ENCODE assay signal across 8 mouse cellular contexts in the genomic region with DNA sequence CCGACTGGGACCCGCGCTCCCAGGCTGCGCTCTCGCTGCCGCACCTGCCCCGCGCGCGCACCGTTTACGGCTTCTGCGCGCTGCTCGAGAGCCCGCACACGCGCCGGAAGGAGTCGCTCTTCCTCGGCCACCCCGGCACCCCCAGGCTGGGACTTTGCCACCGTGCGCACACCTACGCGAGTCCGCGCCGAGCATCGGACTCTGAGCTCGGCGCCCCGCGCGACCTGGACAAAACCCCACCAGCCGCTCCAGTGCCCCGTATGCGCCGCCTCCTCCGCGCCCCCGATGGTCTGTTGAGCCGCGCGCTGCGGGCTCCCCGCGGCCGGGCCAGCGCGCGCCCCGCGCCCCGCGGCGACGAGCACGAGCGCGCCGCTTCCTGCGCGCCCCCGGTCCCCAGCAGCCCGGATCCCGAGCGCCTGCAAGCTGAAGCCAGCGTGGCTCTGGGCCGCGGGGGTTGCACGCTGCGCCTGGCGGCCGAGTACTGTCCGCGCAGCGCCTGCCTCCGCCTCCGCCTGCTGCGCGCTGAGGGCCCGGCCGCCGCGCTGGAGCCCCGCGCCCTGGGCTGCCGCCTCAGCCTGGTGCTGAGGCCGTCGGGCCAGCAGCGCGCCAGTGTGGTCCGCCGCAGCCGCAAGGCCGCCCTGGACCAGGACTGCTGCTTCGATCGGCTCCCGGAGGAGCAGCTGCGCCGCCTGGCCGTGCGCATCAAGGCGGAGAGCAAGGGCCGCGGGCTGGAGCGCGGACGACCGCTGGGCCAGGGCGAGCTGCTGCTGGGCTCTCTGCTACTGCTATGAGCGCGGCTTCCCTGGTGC. TPM values are rescaled to one million over a fixed set of nuclear protein-coding genes. Genes with fewer than 3 reads are reported as not detected.
A peak's percentile ranks its signal among the peaks of the same experiment; 100 is the strongest.
DNase-seq lines count a peak whose midpoint lies in the region; ATAC-seq and TF ChIP-seq lines count a peak whose summit lies in the region.
"Not testable (repeated sequence)": the region's sequence is repeated elsewhere in the genome, so short reads cannot be mapped to it uniquely, and the experiment has no call there.

No protein-coding gene starts in this region.

- TF ChIP-seq CTCF in forebrain, postnatal 0 days (IDR thresholded peaks at IDR 0.05; ENCODE audit: low read depth) = peak; percentile 57
- not testable (repeated sequence) for TF ChIP-seq CTCF in heart, postnatal 0 days (IDR thresholded peaks at IDR 0.05; ENCODE audit: low read depth)

- H3K4me2 ChIP-seq in forebrain, postnatal 0 days (ENCODE audit: low read depth) = peak overlapping the region; percentile 83
- peak overlapping the region; percentile 95 for H3K4me2 ChIP-seq in heart, postnatal 0 days (ENCODE audit: low read depth, low read length)
- H3K4me2 ChIP-seq in midbrain, embryonic 15.5 days = peak overlapping the region; percentile 95
- peak overlapping the region; percentile 94 for H3K4me2 ChIP-seq in stomach, embryonic 15.5 days

- WGBS in forebrain, postnatal 0 days = 3% methylated on average over 86 of the region's 114 CpGs
- WGBS in heart, postnatal 0 days = 0% methylated on average over 68 of the region's 114 CpGs
- under 1% methylated on average over 99 of the region's 114 CpGs for WGBS in midbrain, embryonic 15.5 days
- under 1% methylated on average over 66 of the region's 114 CpGs for WGBS in stomach, embryonic 15.5 days

- peak; percentile 92 for ATAC-seq in forebrain, postnatal 0 days
- peak; percentile 82 for ATAC-seq in heart, postnatal 0 days (ENCODE audit: insufficient read depth, low read depth)
- ATAC-seq in midbrain, embryonic 15.5 days (replicated peaks) = peak; percentile 93
- ATAC-seq in stomach, embryonic 15.5 days (ENCODE audit: insufficient read depth, low FRiP score, low read depth) = peak; percentile 89

- peak overlapping the region; percentile 79 for H3K4me3 ChIP-seq in ES-E14 (ENCODE audit: insufficient read depth in 1 of 2, low read depth in 1 of 2, low read length in 2 of 2, poor library complexity in 1 of 2, severe bottlenecking in 1 of 2)
- peak overlapping the region; percentile 64 for H3K4me3 ChIP-seq in forebrain, postnatal 0 days (ENCODE audit: low read depth, low read length)
- peak overlapping the region; percentile 61 for H3K4me3 ChIP-seq in heart, postnatal 0 days (ENCODE audit: low read depth, low read length)
- H3K4me3 ChIP-seq in midbrain, embryonic 15.5 days = peak overlapping the region; percentile 86
- peak overlapping the region; percentile 62 for H3K4me3 ChIP-seq in stomach, embryonic 15.5 days (replicated peaks)

- in situ Hi-C loops in ES-E14 (cut with MboI; ENCODE audit: low sequenced_read_pairs in 2 of 2, unreplicated experiment in 2 of 2) = not testable (repeated sequence)

- H3K27ac ChIP-seq in ES-E14 (ENCODE audit: insufficient read depth, low read depth, low read length, poor library complexity, severe bottlenecking) = not testable (repeated sequence)
- H3K27ac ChIP-seq in forebrain, postnatal 0 days (ENCODE audit: low read depth, low read length) = peak overlapping the region; percentile 67
- H3K27ac ChIP-seq in heart, postnatal 0 days (ENCODE audit: low read depth) = peak overlapping the region; percentile 77
- H3K27ac ChIP-seq in midbrain, embryonic 15.5 days = peak overlapping the region; percentile 87
- H3K27ac ChIP-seq in stomach, embryonic 15.5 days = 0 out of 2 replicates have a peak overlapping the region, but pooled peaks have one; percentile 16

- H3K27me3 ChIP-seq in forebrain, postnatal 0 days (ENCODE audit: insufficient read depth, low read length) = not testable (repeated sequence)
- H3K27me3 ChIP-seq in heart, postnatal 0 days (ENCODE audit: control insufficient read depth, insufficient read depth, low read length) = peaks cover 15% of the 10 kb centered on the region; the same call in 1 of the 2 replicates
- H3K27me3 ChIP-seq in midbrain, embryonic 15.5 days (replicated peaks) = peaks cover 11% of the 10 kb centered on the region
- H3K27me3 ChIP-seq in stomach, embryonic 15.5 days (replicated peaks) = peaks cover 21% of the 10 kb centered on the region

- not testable (repeated sequence) for H3K4me1 ChIP-seq in ES-E14 (ENCODE audit: control insufficient read depth in 2 of 2, insufficient read depth in 2 of 2, low read length in 2 of 2, poor library complexity in 1 of 2); forebrain, postnatal 0 days (ENCODE audit: insufficient read depth); heart, postnatal 0 days (ENCODE audit: control insufficient read depth, insufficient read depth); stomach, embryonic 15.5 days
- H3K4me1 ChIP-seq in midbrain, embryonic 15.5 days = peaks cover 19% of the 10 kb centered on the region

- peak overlapping the region; percentile 78 for H3K9ac ChIP-seq in ES-E14 (ENCODE audit: insufficient read depth, low read depth, low read length, poor library complexity, severe bottlenecking)
- peak overlapping the region; percentile 71 for H3K9ac ChIP-seq in forebrain, postnatal 0 days
- H3K9ac ChIP-seq in heart, postnatal 0 days (replicated peaks; ENCODE audit: low read depth, low read length) = peak overlapping the region; percentile 67
- peak overlapping the region; percentile 69 for H3K9ac ChIP-seq in midbrain, embryonic 15.5 days
- H3K9ac ChIP-seq in stomach, embryonic 15.5 days = not testable (repeated sequence)

- TF ChIP-seq EP300 in heart, postnatal 0 days (IDR thresholded peaks at IDR 0.05; ENCODE audit: low read depth) = not testable (repeated sequence)

- H3K36me3 ChIP-seq in ES-E14 (ENCODE audit: control insufficient read depth, insufficient read depth, low read length, poor library complexity, severe bottlenecking); forebrain, postnatal 0 days (ENCODE audit: insufficient read depth); heart, postnatal 0 days (replicated peaks; ENCODE audit: control insufficient read depth, insufficient read depth, low read length); midbrain, embryonic 15.5 days (replicated peaks); stomach, embryonic 15.5 days: not testable (repeated sequence)

- DNase-seq in ES-E14 (ENCODE audit: low read depth, low spot score) = peak; percentile 51
- peak; percentile 82 for DNase-seq in cerebellum, adult 9-11 months
- peak; percentile 83 for DNase-seq in forebrain, postnatal 0 days
- DNase-seq in heart, postnatal 0 days (ENCODE audit: low spot score) = not testable (repeated sequence)
- DNase-seq in kidney, postnatal 14 days = peak; percentile 62
- peak; percentile 12 for DNase-seq in liver

- H3K9me3 ChIP-seq in ES-E14 (ENCODE audit: control insufficient read depth, insufficient read depth, low read depth, low read length); forebrain, postnatal 0 days (ENCODE audit: low read length); heart, postnatal 0 days (replicated peaks; ENCODE audit: control insufficient read depth, low read length); midbrain, embryonic 15.5 days; stomach, embryonic 15.5 days: not testable (repeated sequence)

RNA-seq across cellular contexts. Expression of a gene that starts 0.9 kb away (rescaled TPM):
- total RNA-seq in ES-E14 (2012; rRNA removed) = 1.1 and 1.3 TPM in 2 replicates
- total RNA-seq in forebrain, postnatal 0 days (2014; rRNA removed) = 0.92 and 1.00 TPM in 2 replicates
- 2.4 and 3.0 TPM in 2 replicates for polyA plus RNA-seq in forebrain, postnatal 0 days (2015; fragmentation: Nextera tagmentation; extraction: Ambion mirVana)
- 4.1 and 15.8 TPM in 2 replicates for total RNA-seq in heart, postnatal 0 days (2014; rRNA removed; ENCODE audit: low replicate concordance)
- polyA plus RNA-seq in heart, postnatal 0 days (2015; fragmentation: Nextera tagmentation; extraction: Ambion mirVana) = 3.7 and 3.8 TPM in 2 replicates
- polyA plus RNA-seq in midbrain, embryonic 15.5 days (2015; fragmentation: Nextera tagmentation; extraction: Ambion mirVana) = 0.31 and 1.4 TPM in 2 replicates
- polyA plus RNA-seq in stomach, embryonic 15.5 days (2015; fragmentation: Nextera tagmentation; extraction: Ambion mirVana) = 1.7 and 2.0 TPM in 2 replicates
